Mouse (Mus musculus) thymus, postnatal 25 days (tissue): ENCODE measurements around the gene Scamp1.

Experiments
- DNase-seq: peaks from one replicate; pipeline ENCODE4 v3.0.0; 2022

Gene Scamp1

DNA sequence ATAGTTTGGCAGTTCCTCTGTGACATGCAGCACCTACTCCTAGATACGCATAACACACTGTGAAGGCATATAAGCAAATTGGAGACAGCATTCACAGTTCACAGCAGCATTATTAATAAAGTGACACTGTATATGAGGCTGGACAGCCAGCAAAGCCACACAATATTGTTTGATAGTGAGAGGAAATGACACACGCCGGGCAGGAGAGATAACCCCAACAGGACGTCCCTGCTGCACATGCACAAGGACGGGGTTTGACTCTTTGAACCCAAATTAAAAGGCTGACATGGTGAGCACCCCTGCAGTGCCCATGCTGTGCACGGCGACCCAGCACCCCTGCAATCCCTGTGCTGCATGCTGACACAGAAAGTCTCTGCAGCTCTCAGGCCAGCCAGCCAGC is 17.5 kb downstream of the Scamp1 start:
- DNase-seq = no peak

DNA sequence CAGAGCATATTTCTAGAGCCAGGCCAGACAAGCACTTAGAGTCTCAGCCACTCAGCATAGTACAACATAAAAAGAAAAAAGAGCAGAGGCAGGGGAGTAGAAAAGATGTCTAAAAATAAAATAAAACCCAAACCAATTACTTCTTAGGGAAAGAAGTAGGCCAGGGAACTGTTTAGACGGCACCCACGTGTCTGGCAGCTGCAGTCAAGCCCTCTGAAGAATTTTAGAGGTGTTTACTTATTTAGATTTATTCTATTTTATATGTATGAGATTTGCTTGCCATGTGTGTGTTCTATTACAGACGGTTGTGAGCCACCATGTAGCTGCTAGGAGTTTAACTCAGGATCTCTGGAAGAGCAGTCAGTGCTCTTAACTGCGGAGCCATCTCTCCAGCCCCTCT is 18.5 kb downstream of the Scamp1 start:
- DNase-seq = no peak

DNA sequence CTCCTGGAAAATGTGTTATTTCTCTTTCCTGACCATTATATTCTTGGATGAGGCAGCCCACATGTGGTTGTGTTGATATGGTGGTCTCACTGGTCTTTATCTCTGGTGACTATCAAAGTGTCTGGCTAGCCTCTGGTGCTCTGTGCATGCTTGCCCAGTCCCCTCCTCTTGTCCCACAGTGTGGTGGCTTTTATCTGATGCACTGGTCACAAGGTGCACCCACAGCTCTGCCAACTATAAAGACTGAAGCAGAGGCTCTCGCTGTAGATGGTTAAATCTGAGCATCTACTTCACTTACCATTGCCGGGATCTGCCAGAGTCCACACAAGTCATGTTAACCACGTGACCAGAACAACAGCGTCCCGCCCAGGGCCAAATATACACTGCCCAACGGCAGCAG is 19.1 kb downstream of the Scamp1 start:
- DNase-seq = no peak

DNA sequence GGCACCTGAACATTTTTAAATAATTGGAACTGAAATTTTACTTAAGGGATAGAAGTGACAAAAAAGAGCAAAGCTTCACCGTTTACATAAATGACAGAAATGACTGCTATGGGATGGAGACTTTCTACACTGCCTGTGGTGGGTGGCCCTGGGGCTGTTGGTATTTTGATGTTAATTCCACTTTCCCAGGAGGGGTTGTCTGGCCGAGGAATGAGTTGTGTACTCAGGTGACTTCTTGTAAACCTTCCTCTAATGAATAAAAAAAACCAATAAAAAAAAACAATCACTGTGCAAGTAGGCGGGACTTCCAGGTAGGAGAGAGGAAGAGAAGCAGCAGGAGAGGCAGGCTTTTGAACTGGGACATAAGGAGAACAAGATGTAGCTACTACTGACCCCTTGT is 20.4 kb downstream of the Scamp1 start:
- no peak for DNase-seq

DNA sequence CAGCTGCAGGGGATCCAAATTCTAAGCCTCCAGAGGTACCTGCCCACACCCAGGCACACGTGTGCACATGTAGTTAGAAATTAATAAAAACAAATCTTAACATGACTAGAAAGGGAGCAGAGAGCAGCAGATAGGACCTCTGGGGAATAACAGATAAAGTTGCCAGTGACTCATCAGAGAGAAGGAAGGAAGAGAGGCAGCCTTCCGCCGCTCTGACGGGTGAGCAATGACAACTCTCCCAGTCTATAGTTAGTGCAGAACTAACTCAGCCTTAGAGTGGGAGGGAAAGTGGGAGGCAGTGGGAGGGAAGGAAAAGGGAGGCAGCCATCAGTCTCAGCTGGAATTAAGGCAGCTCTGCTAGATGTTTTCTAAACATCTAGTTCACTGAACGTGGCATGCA is 21.7 kb downstream of the Scamp1 start:
- DNase-seq = no peak

DNA sequence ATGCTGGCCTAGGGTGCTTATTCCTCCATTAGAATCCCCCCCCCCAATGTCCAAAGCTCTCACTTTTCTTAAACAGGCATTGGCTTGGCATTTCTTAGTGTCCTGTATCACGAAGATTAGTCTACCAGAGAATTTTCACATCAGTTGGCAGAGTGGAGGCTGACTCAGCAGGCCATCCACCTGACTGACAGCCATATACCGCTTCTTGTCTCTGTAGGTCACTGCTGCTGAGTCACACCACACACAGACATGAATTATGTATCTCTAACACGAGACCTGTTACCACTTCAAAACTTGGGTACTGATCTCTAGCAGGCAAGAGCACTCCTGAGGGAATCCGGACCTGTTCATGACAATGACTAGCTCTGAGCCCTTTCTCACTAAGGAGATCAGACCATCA is 23.1 kb downstream of the Scamp1 start:
- DNase-seq = no peak

DNA sequence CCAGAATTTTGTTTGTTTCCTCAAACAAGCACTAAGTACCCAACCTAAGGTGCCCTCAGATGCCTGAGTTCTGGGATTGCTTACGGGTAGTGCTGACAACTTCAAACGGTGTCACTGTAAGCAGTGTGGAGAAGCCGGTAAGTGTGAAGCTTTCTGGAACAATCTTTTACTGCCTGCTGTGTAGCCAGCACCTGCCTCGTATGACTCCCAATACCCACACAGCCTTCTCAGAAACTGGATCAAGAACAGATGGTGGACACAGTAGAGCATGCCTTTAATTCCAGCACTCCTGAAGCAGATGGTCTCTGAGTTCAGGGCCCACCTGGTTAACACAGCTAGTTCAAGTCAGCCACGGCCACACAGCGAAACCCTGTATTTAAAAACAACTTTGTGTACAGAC is 24.0 kb downstream of the Scamp1 start:
- DNase-seq = no peak

DNA sequence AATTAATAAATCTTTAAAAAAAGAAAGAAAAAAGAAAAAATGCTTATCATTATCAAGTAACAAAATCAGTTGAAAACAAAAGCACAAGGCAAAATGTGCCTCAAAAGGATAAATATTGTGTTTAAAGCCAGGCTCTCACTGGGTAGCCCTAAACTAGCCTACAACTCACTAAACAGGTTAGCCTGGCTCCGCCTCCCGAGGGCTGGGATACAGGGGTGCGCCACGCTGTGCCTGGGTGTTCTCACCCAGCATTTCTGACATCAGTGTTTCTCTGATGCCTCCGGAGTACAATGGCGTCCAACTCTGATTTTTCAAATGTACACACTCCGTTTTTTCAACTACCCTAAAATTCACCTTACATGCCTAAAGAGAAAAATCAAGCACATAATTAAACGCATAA is 24.7 kb downstream of the Scamp1 start:
- DNase-seq = no peak

DNA sequence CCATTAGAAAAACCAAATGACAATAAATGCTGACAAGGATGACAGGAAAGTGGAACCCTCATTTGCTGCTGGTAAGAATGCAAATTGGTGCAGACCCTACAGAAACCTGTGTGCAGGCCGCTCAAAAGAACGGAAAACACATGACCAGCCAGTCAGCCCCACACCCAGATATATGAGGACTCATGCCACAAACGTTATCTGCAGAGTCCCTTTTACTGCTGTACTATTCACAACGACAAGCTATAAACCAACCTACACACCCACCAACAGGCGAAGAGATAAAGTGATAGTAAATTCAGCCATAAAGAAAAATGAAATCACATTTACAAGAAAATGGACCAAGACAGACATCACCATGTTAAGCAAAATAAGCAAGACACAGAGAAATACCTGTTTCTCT is 26.4 kb downstream of the Scamp1 start:
- no peak for DNase-seq

DNA sequence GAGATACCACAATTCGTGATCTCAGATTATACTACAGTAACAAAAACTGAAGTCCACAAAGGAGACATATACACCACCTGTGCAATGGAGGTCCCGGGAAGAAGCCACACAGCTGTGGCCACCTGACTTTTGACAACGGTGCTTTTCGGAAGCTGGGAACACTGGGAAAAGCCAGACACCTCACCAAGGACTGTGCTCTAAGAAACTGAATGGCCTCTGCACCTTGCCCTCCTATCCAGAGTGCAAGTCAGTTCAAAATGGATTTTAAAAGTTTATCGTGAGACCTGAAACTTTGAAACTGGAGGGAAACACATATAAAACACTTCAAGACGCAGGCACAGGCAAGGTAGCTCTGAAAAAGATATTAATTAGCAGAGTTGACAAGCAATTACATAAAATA is 27.1 kb downstream of the Scamp1 start:
- DNase-seq = no peak

DNA sequence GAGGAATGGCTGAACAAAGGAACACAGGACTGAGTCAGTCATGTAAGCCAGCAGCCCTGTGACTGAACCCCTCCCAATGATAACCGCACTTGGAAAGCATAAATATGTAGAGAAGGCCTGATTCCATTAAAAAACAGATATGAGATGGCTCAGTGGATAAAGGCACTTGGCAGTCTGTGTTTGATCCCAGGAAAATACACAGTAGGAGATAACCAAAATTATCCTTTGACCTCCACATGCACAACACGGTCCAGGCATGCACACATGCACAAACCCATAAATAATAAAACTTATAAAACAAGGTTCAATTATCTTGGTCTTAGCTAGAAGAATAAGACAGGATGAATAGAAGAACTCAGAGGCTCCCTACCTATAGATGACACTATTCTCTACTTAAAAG is 27.9 kb downstream of the Scamp1 start:
- no peak for DNase-seq

DNA sequence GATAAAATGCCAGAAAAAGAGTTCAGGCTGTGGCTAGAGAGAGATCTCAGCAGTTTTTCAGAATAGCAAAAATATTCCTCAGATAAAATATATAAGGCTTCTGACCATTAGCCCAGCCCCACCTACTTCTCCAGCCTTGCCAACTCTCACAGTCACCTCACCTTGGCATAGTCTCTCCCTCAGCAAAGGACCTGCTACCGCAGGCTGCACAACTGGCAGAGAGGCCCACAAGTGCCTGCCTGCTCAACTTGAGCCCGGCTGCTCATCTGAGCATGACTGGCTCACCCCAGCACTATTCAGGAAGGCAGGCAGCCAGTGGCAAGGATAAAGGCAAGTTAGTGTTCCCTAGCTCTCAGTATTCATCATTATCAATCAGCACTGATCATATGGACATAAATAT is 30.5 kb downstream of the Scamp1 start:
- no peak for DNase-seq

DNA sequence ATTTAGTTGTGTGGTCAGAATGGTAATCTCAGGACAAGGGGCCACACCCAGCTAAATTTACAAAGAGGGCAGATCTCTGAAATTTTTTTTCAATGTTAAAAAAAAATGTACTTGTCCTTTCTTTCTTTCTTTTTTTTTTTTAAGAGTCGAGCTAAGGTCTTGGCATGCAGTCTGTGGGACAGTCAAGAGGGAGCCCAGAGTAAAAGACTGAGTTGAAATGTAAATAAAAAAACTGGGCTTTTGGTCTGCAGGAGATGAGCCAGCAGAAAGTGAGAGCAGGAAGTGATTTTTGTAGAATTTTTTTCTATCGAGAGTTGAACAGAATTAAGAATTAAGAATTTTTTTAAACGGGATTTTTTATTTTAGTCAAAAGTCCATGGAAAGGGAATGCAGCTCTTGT is 31.4 kb downstream of the Scamp1 start:
- no peak for DNase-seq

DNA sequence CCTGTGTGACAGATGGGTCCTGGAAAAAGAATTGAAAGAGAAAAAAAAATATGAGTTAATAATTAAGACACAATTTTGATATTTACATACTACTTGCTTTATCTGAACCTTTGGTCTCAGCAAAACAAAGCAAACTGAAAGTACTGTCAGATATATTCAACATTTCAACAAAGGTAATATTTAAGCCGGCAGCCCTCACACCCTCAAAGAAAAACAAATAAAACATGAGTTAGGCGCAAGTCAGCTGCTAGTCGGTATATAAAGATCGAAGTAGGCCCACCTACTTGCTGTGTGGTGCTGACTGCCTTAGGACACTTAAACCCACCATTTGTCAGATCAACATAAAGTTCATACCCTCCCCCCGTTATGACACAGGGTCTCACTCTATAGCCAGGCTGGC is 32.6 kb downstream of the Scamp1 start:
- DNase-seq = no peak

DNA sequence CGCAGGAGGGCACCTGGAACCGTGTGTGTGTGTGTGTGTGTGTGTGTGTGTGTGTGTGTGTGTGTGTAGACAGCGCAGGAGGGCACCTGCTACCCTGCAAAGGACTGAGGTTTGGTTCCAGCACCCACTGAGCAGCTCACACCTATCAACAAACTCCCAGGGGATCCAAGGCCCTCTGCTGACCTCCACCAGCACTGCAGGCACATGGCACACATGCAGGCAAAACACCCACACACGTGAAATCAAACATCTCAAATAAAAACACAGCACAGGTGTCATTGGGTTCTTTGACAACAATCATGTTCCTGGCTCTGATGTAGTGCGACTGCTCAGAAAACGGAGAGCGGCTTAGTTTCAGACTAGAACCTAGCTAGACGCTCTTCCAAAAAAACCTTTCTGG is 34.9 kb downstream of the Scamp1 start:
- DNase-seq = no peak

DNA sequence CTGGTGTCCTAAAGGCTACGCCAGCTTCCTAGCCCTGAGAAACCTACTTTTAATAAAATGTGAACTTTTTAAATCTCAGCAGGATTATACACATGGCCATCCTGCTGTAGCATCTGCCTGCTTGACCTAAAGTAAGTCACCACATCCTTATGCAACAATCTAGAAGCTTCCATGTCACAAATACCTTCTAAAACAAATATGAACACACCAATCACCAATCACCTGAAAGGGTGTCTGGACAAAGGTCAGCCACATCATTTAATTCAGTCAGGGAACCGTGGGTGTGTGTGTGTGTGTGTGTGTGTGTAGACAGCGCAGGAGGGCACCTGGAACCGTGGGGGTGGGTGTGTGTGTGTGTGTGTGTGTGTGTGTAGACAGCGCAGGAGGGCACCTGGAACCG is 35.5 kb downstream of the Scamp1 start:
- no peak for DNase-seq

DNA sequence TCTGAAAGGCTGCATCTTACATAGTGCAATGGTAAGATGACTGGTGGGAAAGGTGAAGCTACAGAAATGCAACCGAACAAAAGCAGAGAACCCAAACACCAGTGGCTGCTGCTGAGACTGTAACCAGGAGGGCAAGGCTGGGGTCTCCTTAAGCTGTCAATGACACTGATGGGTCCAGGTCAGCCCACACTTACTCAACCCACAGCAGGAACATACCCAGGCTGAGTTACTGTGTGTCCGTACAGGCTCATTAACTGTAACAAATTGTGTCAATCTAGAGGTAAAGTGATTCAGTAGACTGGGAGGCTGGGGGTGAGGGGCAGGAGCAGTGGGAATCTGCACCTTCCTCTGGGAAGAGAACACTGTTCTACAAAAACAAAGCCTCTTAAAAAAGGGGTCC is 42.8 kb downstream of the Scamp1 start:
- no peak for DNase-seq

DNA sequence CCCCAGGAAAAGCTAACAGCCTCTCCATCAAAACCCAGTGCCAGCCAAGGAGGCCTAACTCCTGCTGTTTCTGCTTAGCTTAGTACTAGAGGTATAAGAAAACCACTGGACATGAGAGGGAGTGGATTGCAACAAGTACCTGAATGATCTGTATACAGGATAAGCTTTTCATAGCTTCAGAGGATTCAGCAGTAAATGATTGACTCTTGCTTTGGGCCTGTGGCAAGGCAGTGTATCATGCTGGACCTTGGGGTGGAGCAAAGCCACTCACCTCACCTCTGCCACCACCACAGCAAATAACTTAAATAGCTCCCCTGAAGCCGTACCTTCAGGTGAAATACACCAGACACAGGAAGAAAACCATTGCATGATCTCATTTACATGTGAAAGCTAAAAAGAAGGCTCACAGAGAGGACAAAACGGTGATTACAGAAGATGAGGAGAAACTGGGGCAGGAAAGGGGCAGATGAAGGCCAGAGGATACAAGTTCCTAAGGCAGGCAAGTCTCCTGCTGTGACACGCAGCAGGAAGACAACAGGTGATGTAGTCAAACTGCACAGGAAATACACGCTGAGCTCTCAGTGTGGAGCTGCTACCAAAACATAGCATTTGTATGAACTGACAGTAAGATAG is 43.6 kb downstream of the Scamp1 start:
- DNase-seq = no peak

DNA sequence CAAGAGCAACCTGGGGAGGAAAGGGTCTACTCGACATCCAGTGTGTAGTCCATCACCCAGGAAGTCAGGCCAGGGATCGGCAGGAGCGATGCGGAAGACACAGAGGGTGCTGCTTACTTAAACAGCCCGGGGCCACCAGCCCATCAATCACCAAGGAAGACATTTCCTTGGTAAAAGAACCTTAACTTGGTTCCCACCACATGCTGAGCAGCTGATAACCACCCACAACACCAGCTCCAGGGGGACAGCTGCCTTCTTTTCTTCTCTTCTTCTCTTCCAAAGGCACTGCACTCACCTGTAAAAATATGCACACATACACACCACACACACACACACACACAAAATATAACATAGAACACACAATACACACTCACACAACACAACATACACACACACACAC is 44.8 kb downstream of the Scamp1 start:
- DNase-seq = no peak

DNA sequence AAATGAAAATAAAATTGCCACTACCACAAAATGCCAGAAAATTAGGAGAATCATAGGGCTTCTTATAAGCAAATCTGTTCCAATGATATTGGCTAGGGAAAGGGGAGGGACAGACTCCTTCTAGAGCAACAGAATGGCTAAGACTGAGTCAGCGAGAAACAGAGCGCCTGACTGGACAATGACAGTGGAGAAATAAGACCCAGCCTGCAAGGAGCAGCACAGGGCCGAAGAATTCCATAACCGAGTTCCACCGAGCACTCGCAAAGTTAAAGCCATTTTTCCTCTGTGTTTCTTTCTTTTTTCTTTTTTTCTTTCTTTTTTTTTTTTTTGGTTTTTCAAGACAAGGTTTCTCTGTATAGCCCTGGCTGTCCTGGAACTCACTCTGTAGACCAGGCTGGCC is 45.5 kb downstream of the Scamp1 start:
- no peak for DNase-seq

DNA sequence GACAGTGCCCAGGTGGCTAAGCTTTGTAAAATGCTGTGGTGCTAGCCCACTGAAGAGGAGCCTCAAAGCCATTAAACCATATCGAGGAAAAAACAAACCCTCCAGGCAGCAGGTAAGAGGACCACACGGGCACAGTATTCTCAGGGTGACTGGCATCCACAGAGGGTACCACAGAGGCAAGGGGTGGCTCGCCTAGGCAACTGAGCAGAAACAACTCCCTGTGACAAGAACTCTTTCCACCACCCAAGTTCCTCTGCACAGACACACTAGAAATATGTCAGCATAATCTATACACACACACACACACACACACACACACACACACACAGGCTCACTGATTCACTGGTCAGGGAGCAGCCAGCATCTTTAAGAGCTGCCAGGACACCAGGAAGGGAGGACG is 46.2 kb downstream of the Scamp1 start:
- no peak for DNase-seq

DNA sequence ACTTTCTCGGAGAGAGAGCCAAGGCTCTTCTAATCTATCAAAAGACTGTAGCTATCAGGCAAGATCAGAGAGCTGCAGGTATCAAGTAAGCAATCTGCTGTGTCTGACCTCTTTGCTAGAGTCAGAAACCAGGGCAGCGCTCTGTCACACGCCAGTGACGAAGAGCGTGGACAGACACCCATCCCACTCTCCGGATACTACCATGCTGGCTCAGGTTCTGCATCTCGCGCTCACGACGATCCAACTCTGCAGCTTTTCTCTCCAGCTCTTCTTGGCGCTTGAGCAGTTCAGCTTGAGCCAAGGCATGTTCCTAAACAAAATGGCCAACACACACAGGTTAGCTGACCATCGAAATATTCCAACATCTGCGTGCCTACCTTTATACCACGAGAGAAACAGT is 53.8 kb downstream of the Scamp1 start:
- DNase-seq = no peak

DNA sequence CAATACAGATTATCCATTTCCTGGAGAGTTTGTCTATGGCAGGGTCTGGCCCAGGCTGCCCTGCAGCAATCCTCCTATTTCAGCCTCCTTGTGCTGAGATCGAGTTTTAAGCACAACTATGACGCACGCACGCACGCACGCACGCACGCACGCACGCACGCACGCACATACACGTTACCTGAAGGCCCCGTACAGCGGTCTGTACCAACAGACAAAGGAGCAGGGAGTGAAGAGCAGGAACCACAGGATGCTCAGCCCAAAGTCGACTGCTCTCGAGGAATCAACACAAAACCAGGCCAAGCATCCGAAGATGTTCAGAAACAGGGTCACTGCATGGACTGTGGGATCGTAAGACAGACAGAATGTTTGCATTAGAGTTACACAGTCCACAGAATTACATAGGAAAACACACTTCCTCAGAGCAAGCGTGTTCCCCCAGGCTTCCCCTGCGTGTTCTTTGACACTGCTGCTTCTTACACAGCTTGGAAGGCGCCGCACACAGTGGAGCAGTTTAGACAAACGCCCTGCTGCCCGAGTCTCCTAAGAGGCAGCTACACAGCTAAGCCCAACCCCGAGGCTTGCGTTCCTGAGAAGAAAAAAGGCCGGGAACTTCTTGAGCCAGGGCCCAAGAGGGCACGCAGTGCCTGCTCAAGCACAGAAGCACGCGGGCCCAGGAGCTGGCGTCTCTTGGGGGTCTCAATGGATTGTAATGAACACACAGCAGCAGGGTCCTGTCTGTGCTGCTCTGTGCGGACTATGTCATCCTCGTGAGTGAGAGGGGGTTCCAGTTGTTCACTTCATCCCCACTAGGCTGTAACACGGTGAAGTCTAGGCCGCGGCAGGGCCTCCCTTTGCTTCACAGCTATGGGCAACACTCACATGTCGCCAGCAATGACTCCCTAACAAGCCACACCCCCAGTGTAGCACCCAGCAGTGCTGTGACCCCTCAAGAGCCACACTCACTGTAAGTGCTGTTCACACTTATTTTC is 60.6 kb downstream of the Scamp1 start:
- no peak for DNase-seq

DNA sequence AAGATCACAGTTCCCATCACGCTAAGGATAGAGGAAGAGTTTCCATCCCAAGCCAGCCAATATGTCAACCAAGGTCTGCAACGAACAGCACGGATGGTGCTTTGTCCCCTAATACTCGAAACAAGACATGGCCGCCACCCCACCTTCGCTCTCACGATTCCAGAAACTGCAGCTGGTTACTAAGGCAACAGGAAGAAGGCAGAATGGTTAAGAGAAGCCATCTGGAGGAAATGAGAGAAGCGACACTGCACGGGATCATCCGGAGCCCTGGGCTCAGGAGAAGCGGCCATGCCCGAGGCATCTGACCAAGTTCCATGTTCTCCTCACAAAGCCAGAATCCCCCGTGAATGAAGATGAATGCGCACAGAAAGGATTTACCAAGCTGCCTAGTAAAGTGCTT is 62.0 kb downstream of the Scamp1 start:
- no peak for DNase-seq

DNA sequence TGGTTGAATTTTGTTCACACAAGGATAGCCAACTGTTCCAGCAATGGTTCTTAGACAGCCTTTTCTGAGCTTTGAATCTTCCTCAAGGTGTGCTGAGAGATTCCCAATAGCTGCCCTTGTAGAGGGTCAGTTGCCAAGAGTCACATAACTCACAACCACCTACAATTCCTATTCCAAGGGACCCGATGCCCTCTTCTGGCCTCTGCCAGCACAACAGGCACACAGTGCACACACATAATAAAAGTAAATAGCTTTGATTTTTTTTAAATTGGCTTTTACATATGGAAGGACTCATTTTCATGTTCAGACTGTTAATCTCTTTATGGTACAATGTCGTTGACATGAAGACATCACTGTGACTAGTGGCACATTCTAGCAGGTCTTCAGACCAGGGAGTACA is 72.9 kb downstream of the Scamp1 start:
- no peak for DNase-seq
